Mouse (Mus musculus): ENCODE results near the gene Miga2. TPM values are rescaled to one million over a fixed set of nuclear protein-coding genes. Genes with fewer than 3 reads are reported as not detected.

Miga2 gene
- polyA plus RNA-seq, 1 experiment from 2014 or later, result 22.9 TPM

Small RNA genes lying within 50 kb of the gene (microRNA-seq; reads per million reads assigned to microRNA genes)
- gene Gm47292 (ENCODE audit: borderline number of aligned reads), result not detected

Other genes starting within 250 kb of the Miga2 start
- 5.4 and 7.1 TPM in 2 replicates for gene Zer1, start 239.6 kb upstream of the Miga2 start, polyA plus RNA-seq (2014; fragmentation: Nextera tagmentation; extraction: Ambion mirVana)
- gene Tbc1d13, start 230.5 kb upstream of the Miga2 start, polyA plus RNA-seq (2014; fragmentation: Nextera tagmentation; extraction: Ambion mirVana), result 8.2 and 9.1 TPM in 2 replicates
- gene Endog, start 192.7 kb upstream of the Miga2 start, polyA plus RNA-seq (2014; fragmentation: Nextera tagmentation; extraction: Ambion mirVana), result 30.0 and 33.4 TPM in 2 replicates
- gene Spout1, start 185.8 kb upstream of the Miga2 start, polyA plus RNA-seq (2014; fragmentation: Nextera tagmentation; extraction: Ambion mirVana), result 41.2 and 43.4 TPM in 2 replicates
- 13.6 and 15.5 TPM in 2 replicates for gene Kyat1, start 158.4 kb upstream of the Miga2 start, polyA plus RNA-seq (2014; fragmentation: Nextera tagmentation; extraction: Ambion mirVana)
- gene Lrrc8a, start 126.5 kb upstream of the Miga2 start, polyA plus RNA-seq (2014; fragmentation: Nextera tagmentation; extraction: Ambion mirVana), result 38.1 and 46.9 TPM in 2 replicates
- 0.49 TPM in 1 of 2 replicates, not detected in the other for gene Gm28035, start 123.7 kb upstream of the Miga2 start, polyA plus RNA-seq (2014; fragmentation: Nextera tagmentation; extraction: Ambion mirVana)
- 4.7 and 7.4 TPM in 2 replicates for gene Phyhd1, start 98.0 kb upstream of the Miga2 start, polyA plus RNA-seq (2014; fragmentation: Nextera tagmentation; extraction: Ambion mirVana)
- not detected in 2 replicates for gene Gm28038, start 83.2 kb upstream of the Miga2 start, polyA plus RNA-seq (2014; fragmentation: Nextera tagmentation; extraction: Ambion mirVana)
- 26.6 and 27.7 TPM in 2 replicates for gene Dolk, start 77.9 kb upstream of the Miga2 start, polyA plus RNA-seq (2014; fragmentation: Nextera tagmentation; extraction: Ambion mirVana)
- gene Nup188, start 77.8 kb upstream of the Miga2 start, polyA plus RNA-seq (2014; fragmentation: Nextera tagmentation; extraction: Ambion mirVana), result 34.2 and 37.4 TPM in 2 replicates
- gene Sh3glb2, start 4.9 kb upstream of the Miga2 start, polyA plus RNA-seq (2014; fragmentation: Nextera tagmentation; extraction: Ambion mirVana), result 78.8 and 80.2 TPM in 2 replicates
- 19.5 and 21.3 TPM in 2 replicates for gene Dolpp1, start 28.0 kb downstream of the Miga2 start, polyA plus RNA-seq (2014; fragmentation: Nextera tagmentation; extraction: Ambion mirVana)
- gene Crat, start 51.6 kb downstream of the Miga2 start, polyA plus RNA-seq (2014; fragmentation: Nextera tagmentation; extraction: Ambion mirVana), result 61.5 and 66.0 TPM in 2 replicates
- gene Ptpa, start 51.8 kb downstream of the Miga2 start, polyA plus RNA-seq (2014; fragmentation: Nextera tagmentation; extraction: Ambion mirVana), result 50.3 and 63.5 TPM in 2 replicates
- gene Ier5l, start 110.0 kb downstream of the Miga2 start, polyA plus RNA-seq (2014; fragmentation: Nextera tagmentation; extraction: Ambion mirVana), result 2.4 TPM in 2 replicates
- 1.7 and 2.4 TPM in 2 replicates for gene Cstad, start 230.8 kb downstream of the Miga2 start, polyA plus RNA-seq (2014; fragmentation: Nextera tagmentation; extraction: Ambion mirVana)